Mouse (Mus musculus): ENCODE measurements at regions not wholly inside any gene's neighbourhood (a gene's known extent, or its start where the extent isn't known, plus 50 kb on each side); places are given as distances from the start of the nearest gene placed in this dataset.

GRCm38 (mm10) chr14:31891500-31892185 is 61.2 kb upstream of the Ankrd28 start:
- Histone ChIP-seq H3K27ac (ENCODE audit: insufficient read depth, low read depth, low read length) (peak overlapping the region; percentile 48), H3K4me1 (ENCODE audit: control insufficient read depth, insufficient read depth, low read length) (peaks cover 15% of the 10 kb centered on the region), H3K4me3 (ENCODE audit: insufficient read depth, low read depth, low read length) (peak overlapping the region; percentile 39)
- WGBS, result 17% methylated on average over 16 of the region's 16 CpGs
- TF ChIP-seq CTCF (IDR thresholded peaks at IDR 0.05; ENCODE audit: insufficient read depth, low read depth, low read length) (no peak), POLR2A (IDR thresholded peaks at IDR 0.05; ENCODE audit: insufficient read depth, low read depth, low read length) (no peak)

- 47% methylated on average over 6 of the region's 6 CpGs for WGBS
Observed at GRCm38 (mm10) chr14:31892186-31892510, 61.7 kb upstream of the Ankrd28 start.

GRCm38 (mm10) chr14:31896500-31896899 is 66.0 kb upstream of the Ankrd28 start:
- Histone ChIP-seq H3K27ac (ENCODE audit: insufficient read depth, low read depth, low read length) (no peak overlapping the region), H3K4me3 (ENCODE audit: insufficient read depth, low read depth, low read length) (no peak overlapping the region), H3K4me1 (ENCODE audit: control insufficient read depth, insufficient read depth, low read length) (peaks cover 5% of the 10 kb centered on the region; the same call in 1 of the 2 replicates)
- TF ChIP-seq POLR2A (IDR thresholded peaks at IDR 0.05; ENCODE audit: insufficient read depth, low read depth, low read length) (no peak), CTCF (IDR thresholded peaks at IDR 0.05; ENCODE audit: insufficient read depth, low read depth, low read length) (no peak)
- 80% methylated on average over 1 of the region's 1 CpGs for WGBS

More at GRCm38 (mm10) chr14:31892186-31892510, 61.7 kb upstream of the Ankrd28 start:
- TF ChIP-seq POLR2A (IDR thresholded peaks at IDR 0.05; ENCODE audit: insufficient read depth, low read depth, low read length) (no peak), CTCF (IDR thresholded peaks at IDR 0.05; ENCODE audit: insufficient read depth, low read depth, low read length) (no peak)
- peak overlapping the region; percentile 48 for H3K27ac ChIP-seq (ENCODE audit: insufficient read depth, low read depth, low read length)
- peaks cover 15% of the 10 kb centered on the region for H3K4me1 ChIP-seq (ENCODE audit: control insufficient read depth, insufficient read depth, low read length)
- H3K4me3 ChIP-seq (ENCODE audit: insufficient read depth, low read depth, low read length), result no peak overlapping the region

- H3K4me1 ChIP-seq (ENCODE audit: control insufficient read depth, insufficient read depth, low read length), result peaks cover 2% of the 10 kb centered on the region; the same call in 1 of the 2 replicates
- TF ChIP-seq CTCF (IDR thresholded peaks at IDR 0.05; ENCODE audit: insufficient read depth, low read depth, low read length), result no peak
- no peak for TF ChIP-seq POLR2A (IDR thresholded peaks at IDR 0.05; ENCODE audit: insufficient read depth, low read depth, low read length)
- no peak overlapping the region for H3K27ac ChIP-seq (ENCODE audit: insufficient read depth, low read depth, low read length)
- no peak overlapping the region for H3K4me3 ChIP-seq (ENCODE audit: insufficient read depth, low read depth, low read length)
- 59% methylated on average over 8 of the region's 8 CpGs for WGBS
Observed at GRCm38 (mm10) chr14:31899504-31899903, 69.1 kb upstream of the Ankrd28 start.

- no peak overlapping the region for H3K4me3 ChIP-seq (ENCODE audit: insufficient read depth, low read depth, low read length)
- no peak overlapping the region for H3K27ac ChIP-seq (ENCODE audit: insufficient read depth, low read depth, low read length)
- WGBS, result 74% methylated on average over 4 of the region's 4 CpGs
- H3K4me1 ChIP-seq (ENCODE audit: control insufficient read depth, insufficient read depth, low read length), result peaks cover 2% of the 10 kb centered on the region; the same call in 1 of the 2 replicates
- TF ChIP-seq POLR2A (IDR thresholded peaks at IDR 0.05; ENCODE audit: insufficient read depth, low read depth, low read length) (no peak), CTCF (IDR thresholded peaks at IDR 0.05; ENCODE audit: insufficient read depth, low read depth, low read length) (no peak)
Observed at GRCm38 (mm10) chr14:31899906-31900305, 69.5 kb upstream of the Ankrd28 start.

- H3K27ac ChIP-seq (ENCODE audit: insufficient read depth, low read depth, low read length), result no peak overlapping the region
- TF ChIP-seq POLR2A (IDR thresholded peaks at IDR 0.05; ENCODE audit: insufficient read depth, low read depth, low read length), result no peak
- TF ChIP-seq CTCF (IDR thresholded peaks at IDR 0.05; ENCODE audit: insufficient read depth, low read depth, low read length), result no peak
- H3K4me1 ChIP-seq (ENCODE audit: control insufficient read depth, insufficient read depth, low read length), result peaks cover 2% of the 10 kb centered on the region; the same call in 1 of the 2 replicates
- no peak overlapping the region for H3K4me3 ChIP-seq (ENCODE audit: insufficient read depth, low read depth, low read length)
- WGBS, result 15% methylated on average over 4 of the region's 4 CpGs
Observed at GRCm38 (mm10) chr14:31901901-31902300, 71.5 kb upstream of the Ankrd28 start.

GRCm38 (mm10) chr14:31903664-31904063 is 73.2 kb upstream of the Ankrd28 start:
- WGBS, result 79% methylated on average over 3 of the region's 3 CpGs
- no peak for TF ChIP-seq CTCF (IDR thresholded peaks at IDR 0.05; ENCODE audit: insufficient read depth, low read depth, low read length)
- TF ChIP-seq POLR2A (IDR thresholded peaks at IDR 0.05; ENCODE audit: insufficient read depth, low read depth, low read length), result no peak
- Histone ChIP-seq H3K4me3 (ENCODE audit: insufficient read depth, low read depth, low read length) (no peak overlapping the region), H3K27ac (ENCODE audit: insufficient read depth, low read depth, low read length) (no peak overlapping the region), H3K4me1 (ENCODE audit: control insufficient read depth, insufficient read depth, low read length) (peaks cover 2% of the 10 kb centered on the region; the same call in 1 of the 2 replicates)

- TF ChIP-seq CTCF (IDR thresholded peaks at IDR 0.05; ENCODE audit: insufficient read depth, low read depth, low read length), result no peak
- Histone ChIP-seq H3K4me3 (ENCODE audit: insufficient read depth, low read depth, low read length) (no peak overlapping the region), H3K27ac (ENCODE audit: insufficient read depth, low read depth, low read length) (no peak overlapping the region), H3K4me1 (ENCODE audit: control insufficient read depth, insufficient read depth, low read length) (no peaks in the 10 kb centered on the region)
- WGBS, result 85% methylated on average over 7 of the region's 7 CpGs
Observed at GRCm38 (mm10) chr14:31908591-31908990, 78.1 kb upstream of the Ankrd28 start.

GRCm38 (mm10) chr14:31909291-31909690 is 78.8 kb upstream of the Ankrd28 start:
- no peak overlapping the region for H3K4me3 ChIP-seq (ENCODE audit: insufficient read depth, low read depth, low read length)
- 87% methylated on average over 4 of the region's 4 CpGs for WGBS
- TF ChIP-seq POLR2A (IDR thresholded peaks at IDR 0.05; ENCODE audit: insufficient read depth, low read depth, low read length), result no peak
- no peak for TF ChIP-seq CTCF (IDR thresholded peaks at IDR 0.05; ENCODE audit: insufficient read depth, low read depth, low read length)
- no peaks in the 10 kb centered on the region for H3K4me1 ChIP-seq (ENCODE audit: control insufficient read depth, insufficient read depth, low read length)
- H3K27ac ChIP-seq (ENCODE audit: insufficient read depth, low read depth, low read length), result no peak overlapping the region
